ENCODE assay signal across 14 mouse cellular contexts in the genomic region with DNA sequence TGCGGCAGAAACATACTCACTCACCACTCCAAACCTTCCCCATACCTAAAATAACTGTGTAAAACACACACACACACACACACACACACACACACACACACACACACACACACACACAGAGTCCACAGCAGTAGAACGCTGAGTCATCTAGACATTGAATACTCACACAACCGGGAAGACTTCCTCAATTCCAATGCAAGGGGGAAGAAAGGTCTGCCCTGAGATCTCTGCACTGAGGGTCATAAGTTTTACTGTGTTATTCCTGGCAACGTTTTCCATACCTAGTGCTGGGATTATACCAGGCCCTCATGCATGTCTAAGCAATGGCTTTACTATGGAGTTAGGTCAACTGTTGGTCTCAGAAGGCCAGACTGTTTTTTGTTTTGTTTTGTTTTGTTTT. TPM values are rescaled to one million over a fixed set of nuclear protein-coding genes. Genes with fewer than 3 reads are reported as not detected.
DNase-seq lines count a peak whose midpoint lies in the region; ATAC-seq lines count a peak whose summit lies in the region.
"Had no signal": no experiment of that assay in that cellular context is flagged by ENCODE, and none has a peak within 500 bp of the region (broad histone marks: within the 10 kb centered on the region; RNA-seq: fewer than 3 reads in every experiment).

No protein-coding gene starts in this region.

- H3K27ac ChIP-seq in liver, embryonic 13.5 days = peak overlapping the region; percentile 99
- H3K27ac ChIP-seq in stomach, embryonic 15.5 days = peak overlapping the region; percentile 21; the same call in 1 of the 2 replicates
- H3K27ac ChIP-seq: heart, embryonic 15.5 days; hindbrain, embryonic 15.5 days; left cerebral cortex, adult 2 months had no signal

- H3K4me1 ChIP-seq in liver, embryonic 13.5 days (replicated peaks) = peaks cover 69% of the 10 kb centered on the region
- peaks cover 7% of the 10 kb centered on the region; the same call in 1 of the 2 replicates for H3K4me1 ChIP-seq in stomach, embryonic 15.5 days

- peak overlapping the region; percentile 97 for H3K9ac ChIP-seq in liver, embryonic 13.5 days
- H3K9ac ChIP-seq in stomach, embryonic 15.5 days = no peak overlapping the region
- H3K9ac ChIP-seq: forebrain, postnatal 0 days; heart, embryonic 15.5 days; hindbrain, embryonic 15.5 days had no signal

- no peaks in the 10 kb centered on the region for H3K27me3 ChIP-seq in liver, embryonic 13.5 days
- H3K27me3 ChIP-seq in stomach, embryonic 15.5 days (replicated peaks) = no peaks in the 10 kb centered on the region
- H3K27me3 ChIP-seq: heart, embryonic 15.5 days; hindbrain, embryonic 15.5 days had no signal

- peak overlapping the region; percentile 90 for H3K4me2 ChIP-seq in liver, embryonic 13.5 days
- H3K4me2 ChIP-seq in stomach, embryonic 15.5 days = no peak overlapping the region
- H3K4me2 ChIP-seq: heart, embryonic 15.5 days; hindbrain, embryonic 15.5 days; midbrain, embryonic 11.5 days had no signal

- peak; percentile 54 for DNase-seq in kidney, postnatal 14 days
- no peak for DNase-seq in kidney, postnatal 10 days
- DNase-seq in MEL-GATA-1-ER (ENCODE audit: extremely low read depth, low read depth) = peak; percentile 76
- no peak for DNase-seq in liver, embryonic 13.5 days
- DNase-seq in gastrocnemius, adult 8-10 months (ENCODE audit: low spot score in 2 of 2) = no peak
- DNase-seq in right cerebral cortex, postnatal 14 days = no peak
- DNase-seq: adrenal gland, postnatal 14 days; forebrain, postnatal 0 days; gastrocnemius, postnatal 36 days had no signal

- WGBS in liver, embryonic 13.5 days (ENCODE audit: insufficient replicate concordance) = 25% methylated on average over 4 of the region's 4 CpGs
- 69% methylated on average over 4 of the region's 4 CpGs for WGBS in stomach, embryonic 15.5 days

- peak overlapping the region; percentile 96 for H3K4me3 ChIP-seq in liver, embryonic 13.5 days (replicated peaks)
- no peak overlapping the region for H3K4me3 ChIP-seq in stomach, embryonic 15.5 days (replicated peaks)
- H3K4me3 ChIP-seq: heart, embryonic 15.5 days; hindbrain, embryonic 15.5 days; left cerebral cortex, adult 2 months had no signal

- peaks cover 29% of the 10 kb centered on the region for H3K36me3 ChIP-seq in liver, embryonic 13.5 days
- peaks cover 10% of the 10 kb centered on the region; the same call in 1 of the 2 replicates for H3K36me3 ChIP-seq in stomach, embryonic 15.5 days

- ATAC-seq in liver, embryonic 13.5 days (ENCODE audit: low read depth) = no peak
- ATAC-seq in stomach, embryonic 15.5 days (ENCODE audit: insufficient read depth, low FRiP score, low read depth) = no peak
- ATAC-seq: forebrain, postnatal 0 days had no signal

- H3K9me3 ChIP-seq in liver, embryonic 13.5 days (replicated peaks) = no peaks in the 10 kb centered on the region
- H3K9me3 ChIP-seq in stomach, embryonic 15.5 days = no peaks in the 10 kb centered on the region
- H3K9me3 ChIP-seq: heart, embryonic 15.5 days; hindbrain, embryonic 15.5 days had no signal

RNA-seq across cellular contexts. Expression of gene Atpif1, which starts 4.1 kb away (rescaled TPM):
- 1,559 and 1,572 TPM in 2 replicates for polyA plus RNA-seq in liver, embryonic 13.5 days (2015; fragmentation: Nextera tagmentation; extraction: Ambion mirVana)
- 1,135 and 1,340 TPM in 2 replicates for polyA plus RNA-seq in stomach, embryonic 15.5 days (2015; fragmentation: Nextera tagmentation; extraction: Ambion mirVana)
- 10 to 100 TPM; 48.3 to 57.9 (median 49.7) TPM for total RNA-seq in gastrocnemius, adult 8-10 months (2022)

RNA-seq across cellular contexts. Expression of gene Dnajc8, which starts 6.0 kb away (rescaled TPM):
- 125 and 148 TPM in 2 replicates for polyA plus RNA-seq in liver, embryonic 13.5 days (2015; fragmentation: Nextera tagmentation; extraction: Ambion mirVana)
- 140 and 147 TPM in 2 replicates for polyA plus RNA-seq in stomach, embryonic 15.5 days (2015; fragmentation: Nextera tagmentation; extraction: Ambion mirVana)
- 10 to 100 TPM; 34.4 to 50.4 (median 38.8) TPM for total RNA-seq in gastrocnemius, adult 8-10 months (2022)

RNA-seq across cellular contexts. Expression of gene Sesn2, which starts 19.0 kb away (rescaled TPM):
- polyA plus RNA-seq in liver, embryonic 13.5 days (2015; fragmentation: Nextera tagmentation; extraction: Ambion mirVana) = 7.0 TPM in 2 replicates
- 14.2 TPM in 2 replicates for polyA plus RNA-seq in stomach, embryonic 15.5 days (2015; fragmentation: Nextera tagmentation; extraction: Ambion mirVana)
- 1 to 10 TPM; 2.1 to 2.5 (median 2.2) TPM for total RNA-seq in gastrocnemius, adult 8-10 months (2022)

RNA-seq across cellular contexts. Expression of gene Ptafr, which starts 34.5 kb away (rescaled TPM):
- polyA plus RNA-seq in liver, embryonic 13.5 days (2015; fragmentation: Nextera tagmentation; extraction: Ambion mirVana) = 0.67 and 0.68 TPM in 2 replicates
- 1.5 and 1.7 TPM in 2 replicates for polyA plus RNA-seq in stomach, embryonic 15.5 days (2015; fragmentation: Nextera tagmentation; extraction: Ambion mirVana)
- 1 to 10 TPM in 1 of 4 experiments, under 1 TPM in 3; 0.15 to 1.0 (median 0.50) TPM for total RNA-seq in gastrocnemius, adult 8-10 months (2022)

Comparison
In these comparisons a context has a peak if more than half of its experiments do, and no peak if none do; other contexts are left out.
1. DNase-seq: peak in kidney, postnatal 14 days (single experiment) and MEL-GATA-1-ER (single experiment); none in kidney, postnatal 10 days (single experiment), liver, embryonic 13.5 days (single experiment), gastrocnemius, adult 8-10 months (0 of 2) and right cerebral cortex, postnatal 14 days (single experiment).